Mouse (Mus musculus) liver, embryonic 16.5 days (tissue): ENCODE data around the gene Tgfbr3. TPM values are rescaled to one million over a fixed set of nuclear protein-coding genes. Genes with fewer than 3 reads are reported as not detected.

ENCODE experiments used
- ATAC-seq: fragments of 200-750 bp; cut with Nextera tagmentation; 2 replicates; pipeline ENCODE4 v1.8.0; 2017; ENCODE audit warnings: low read depth, mild to moderate bottlenecking, moderate number of reproducible peaks, moderate library complexity
- H3K27ac ChIP-seq: fragments of 300-500 bp; sonication (generic); 2 replicates; pipeline ENCODE4 v1.5.1; 2014; ENCODE audit warnings: mild to moderate bottlenecking, low read length
- H3K27me3 ChIP-seq: fragments of 300-500 bp; sonication (generic); 2 replicates; pipeline ENCODE4 v1.6.1; 2014; ENCODE audit warnings: low read depth, low read length, mixed read lengths; ENCODE audit not compliant: control insufficient read depth, insufficient read depth
- H3K36me3 ChIP-seq: fragments of 300-500 bp; sonication (generic); 2 replicates; pipeline ENCODE4 v1.6.1; 2014; ENCODE audit warnings: mild to moderate bottlenecking; ENCODE audit not compliant: control insufficient read depth, insufficient read depth
- H3K4me1 ChIP-seq: fragments of 300-500 bp; sonication (generic); 2 replicates; pipeline ENCODE4 v1.6.1; 2014; ENCODE audit warnings: low read depth, low read length, mixed read lengths; ENCODE audit not compliant: control insufficient read depth
- H3K4me2 ChIP-seq: fragments of 300-500 bp; sonication (generic); 2 replicates; pipeline ENCODE4 v1.6.1; 2014; ENCODE audit warnings: low read depth, low read length, mixed read lengths
- H3K4me3 ChIP-seq: fragments of 300-500 bp; sonication (generic); 2 replicates; pipeline ENCODE4 v1.5.1; 2014; ENCODE audit warnings: low read depth, mild to moderate bottlenecking, low read length
- H3K9ac ChIP-seq: fragments of 300-500 bp; sonication (generic); 2 replicates; pipeline ENCODE4 v1.6.1; 2014; ENCODE audit warnings: low read depth, low read length
- H3K9me3 ChIP-seq: fragments of 300-500 bp; sonication (generic); replicated peaks from 2 replicates; pipeline ENCODE4 v1.6.1; 2016; ENCODE audit warnings: low read length; ENCODE audit not compliant: control insufficient read depth
- WGBS: fragments of 180-500 bp; shearing (Covaris S2); extraction: QIAGEN DNeasy Blood & Tissue Kit; methylation state at CpG from one replicate; pipeline ENCODE4 v1.1.7; 2014; ENCODE audit not compliant: insufficient replicate concordance; 5-methylcytosine and 5-hydroxymethylcytosine counted together
- polyA plus RNA-seq: library from polyadenylated mRNA; unstranded; fragments of >200 nt; fragmentation: Nextera tagmentation; extraction: Ambion mirVana; gene quantifications from 2 replicates; pipeline ENCODE4 v1.2.1, GENCODE M21; 2015

Gene Tgfbr3
- polyA plus RNA-seq, 1 experiment from 2014 or later, result 6.8 TPM

DNA sequence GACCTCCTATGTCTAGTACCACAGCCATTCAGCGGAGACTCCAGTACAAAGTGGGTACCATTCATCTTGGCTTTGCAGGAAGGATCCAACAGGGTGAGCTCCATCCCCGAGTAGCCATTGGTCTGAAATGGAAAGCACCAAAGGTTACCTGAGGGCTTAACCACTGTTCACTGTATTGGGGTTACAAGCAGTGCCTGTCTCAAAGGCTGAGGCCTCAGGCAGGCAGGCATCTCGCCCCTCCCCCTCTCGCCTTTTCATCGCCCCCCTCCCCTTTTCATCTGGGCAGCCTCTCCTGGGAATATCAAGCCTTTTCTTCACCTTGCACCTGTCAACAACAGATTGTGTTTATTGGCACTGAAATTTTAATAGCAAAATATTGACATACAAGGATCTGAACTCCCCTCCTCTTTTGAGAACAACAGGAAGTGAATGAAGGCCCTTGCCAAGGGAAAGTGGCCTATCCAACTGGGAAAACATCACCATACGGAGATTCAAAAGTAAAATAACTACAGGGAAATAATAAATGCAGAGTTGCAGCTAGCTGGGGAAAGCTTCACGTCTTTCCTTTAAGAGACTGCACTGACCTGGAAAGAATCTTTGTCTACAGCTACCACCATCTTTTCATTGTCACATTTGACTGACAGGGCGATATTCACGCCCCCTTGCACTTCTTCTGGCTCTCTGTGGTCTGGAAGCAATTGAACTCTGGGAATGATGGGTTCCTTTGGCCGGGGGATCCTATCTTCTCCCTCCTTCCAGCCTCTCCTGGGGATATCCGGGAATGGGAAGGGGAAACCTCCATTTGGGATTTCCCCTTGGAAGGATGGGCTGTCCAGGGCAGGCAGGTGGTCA lies 149.4 kb downstream of the Tgfbr3 start:
- H3K9ac ChIP-seq, result no peak overlapping the region
- no peak overlapping the region for H3K27ac ChIP-seq
- H3K4me1 ChIP-seq, result peaks cover 28% of the 10 kb centered on the region
- H3K27me3 ChIP-seq, result no peaks in the 10 kb centered on the region
- H3K9me3 ChIP-seq, result no peaks in the 10 kb centered on the region
- ATAC-seq, result no peak
- H3K4me2 ChIP-seq, result no peak overlapping the region
- peaks cover 5% of the 10 kb centered on the region; the same call in 1 of the 2 replicates for H3K36me3 ChIP-seq
- 83% methylated on average over 11 of the region's 11 CpGs for WGBS
- H3K4me3 ChIP-seq, result no peak overlapping the region

DNA sequence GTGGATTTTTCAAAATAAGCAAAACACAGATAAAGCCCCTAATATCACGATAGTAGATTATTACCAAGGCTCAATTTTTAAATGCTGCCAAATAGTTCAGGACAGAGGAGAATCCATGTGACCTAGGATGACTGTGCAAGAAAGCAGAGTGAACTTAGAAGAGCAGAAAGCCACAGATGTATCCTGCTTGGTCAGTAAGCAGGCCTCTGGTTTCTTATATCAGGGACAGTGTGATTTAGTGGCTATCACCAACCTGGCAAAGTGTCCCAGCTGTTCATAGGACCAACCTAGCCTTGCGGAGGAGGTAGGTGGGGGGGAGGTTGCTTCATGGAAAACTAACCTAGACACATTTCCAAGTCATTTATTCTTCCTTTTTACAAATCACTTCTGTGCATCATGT lies 156.1 kb downstream of the Tgfbr3 start:
- Histone ChIP-seq H3K4me2 (no peak overlapping the region), H3K27me3 (no peaks in the 10 kb centered on the region), H3K36me3 (peaks cover 5% of the 10 kb centered on the region), H3K9me3 (no peaks in the 10 kb centered on the region), H3K4me1 (no peaks in the 10 kb centered on the region), H3K4me3 (no peak overlapping the region), H3K9ac (no peak overlapping the region), H3K27ac (no peak overlapping the region)
- ATAC-seq, result no peak
- 84% methylated on average over 2 of the region's 2 CpGs for WGBS

DNA sequence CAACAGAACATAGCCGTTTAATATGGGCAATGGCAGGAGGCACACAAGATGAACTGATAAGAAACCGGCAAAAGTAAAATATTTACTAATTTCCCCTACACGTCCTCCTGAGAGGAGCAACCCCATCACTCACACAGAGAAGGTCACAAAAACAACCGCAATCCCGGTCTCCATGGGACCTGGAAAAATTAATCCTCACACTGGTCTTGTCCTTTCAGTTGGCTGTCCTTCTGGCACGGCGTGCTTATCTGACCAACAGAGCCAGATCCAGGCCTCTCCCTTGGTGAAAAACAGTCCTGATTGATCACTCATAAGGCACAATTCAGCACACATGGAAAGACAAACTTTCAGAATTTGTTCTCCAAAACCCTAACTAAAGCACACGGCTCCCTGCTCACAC lies 157.2 kb downstream of the Tgfbr3 start:
- H3K27me3 ChIP-seq, result no peaks in the 10 kb centered on the region
- H3K27ac ChIP-seq, result no peak overlapping the region
- ATAC-seq, result no peak
- no peak overlapping the region for H3K4me3 ChIP-seq
- peaks cover 5% of the 10 kb centered on the region for H3K36me3 ChIP-seq
- no peaks in the 10 kb centered on the region for H3K9me3 ChIP-seq
- no peak overlapping the region for H3K9ac ChIP-seq
- no peaks in the 10 kb centered on the region for H3K4me1 ChIP-seq
- H3K4me2 ChIP-seq, result no peak overlapping the region
- 68% methylated on average over 8 of the region's 8 CpGs for WGBS

DNA sequence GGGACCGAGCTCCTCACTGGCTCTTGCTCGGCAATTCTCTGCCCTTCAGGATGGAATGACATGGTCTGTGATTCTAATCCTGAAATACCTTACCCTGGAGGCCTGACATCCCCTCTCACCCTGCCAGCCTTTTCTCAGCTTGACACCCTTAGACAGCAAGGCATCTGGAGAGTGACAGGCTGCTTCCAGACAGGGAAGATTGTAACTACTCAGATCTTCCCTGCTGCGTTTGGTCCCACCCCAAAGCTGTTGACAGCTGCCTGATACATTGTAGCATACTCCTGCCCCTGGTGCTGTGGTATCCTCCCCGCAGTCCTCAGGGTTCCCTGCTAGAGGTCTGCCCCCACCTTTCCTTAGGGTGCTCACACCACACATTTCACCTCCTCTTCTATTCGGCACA lies 160.1 kb downstream of the Tgfbr3 start:
- no peak overlapping the region for H3K4me2 ChIP-seq
- no peak for ATAC-seq
- WGBS, result 73% methylated on average over 5 of the region's 5 CpGs
- H3K4me3 ChIP-seq, result no peak overlapping the region
- no peaks in the 10 kb centered on the region for H3K27me3 ChIP-seq
- no peak overlapping the region for H3K9ac ChIP-seq
- no peak overlapping the region for H3K27ac ChIP-seq
- H3K9me3 ChIP-seq, result no peaks in the 10 kb centered on the region
- H3K36me3 ChIP-seq, result no peaks in the 10 kb centered on the region; the same call in 1 of the 2 replicates
- no peaks in the 10 kb centered on the region for H3K4me1 ChIP-seq

DNA sequence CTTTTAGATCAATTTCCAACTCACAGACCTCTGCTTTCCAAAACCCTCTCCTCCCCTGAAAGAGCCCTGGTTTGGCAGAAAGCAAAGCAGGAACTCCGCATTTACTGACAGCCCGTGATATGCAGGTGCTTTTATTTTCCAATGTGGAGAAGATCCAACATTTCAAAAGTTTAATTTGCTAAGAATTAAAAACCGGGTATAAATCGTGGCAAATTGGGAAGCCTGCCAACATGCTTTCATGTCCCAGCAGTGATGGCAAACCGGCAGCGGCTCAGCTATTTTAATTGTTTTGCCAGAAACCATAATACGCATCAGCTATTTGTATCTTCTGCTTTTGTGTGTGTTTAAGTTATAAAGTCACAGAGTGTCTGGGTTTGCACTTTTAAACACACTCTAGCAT lies 162.9 kb downstream of the Tgfbr3 start:
- no peaks in the 10 kb centered on the region for H3K4me1 ChIP-seq
- 75% methylated on average over 7 of the region's 7 CpGs for WGBS
- H3K4me3 ChIP-seq, result no peak overlapping the region
- no peaks in the 10 kb centered on the region for H3K27me3 ChIP-seq
- no peaks in the 10 kb centered on the region for H3K9me3 ChIP-seq
- H3K9ac ChIP-seq, result no peak overlapping the region
- no peaks in the 10 kb centered on the region; the same call in 1 of the 2 replicates for H3K36me3 ChIP-seq
- no peak overlapping the region for H3K4me2 ChIP-seq
- ATAC-seq, result no peak
- H3K27ac ChIP-seq, result no peak overlapping the region

DNA sequence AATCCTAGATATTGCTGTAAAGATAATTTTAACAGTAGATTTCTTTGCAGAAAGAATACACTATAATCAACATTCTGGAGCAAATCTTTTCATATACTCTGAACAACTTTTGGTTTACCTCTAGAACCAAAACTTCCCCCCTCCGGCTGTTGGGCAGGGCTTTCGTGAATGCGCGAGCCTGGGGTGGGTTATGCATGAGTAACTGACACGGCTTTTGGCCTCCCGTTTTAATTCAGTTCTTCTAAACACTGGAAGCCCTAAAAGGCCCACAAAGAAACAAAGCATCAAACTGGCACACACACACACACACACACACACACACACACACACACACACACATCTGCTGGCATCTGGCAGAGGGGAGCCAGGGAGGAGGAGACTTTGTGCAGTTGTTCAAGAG lies 164.3 kb downstream of the Tgfbr3 start:
- no peak for ATAC-seq
- H3K36me3 ChIP-seq, result no peaks in the 10 kb centered on the region; the same call in 1 of the 2 replicates
- WGBS, result 73% methylated on average over 6 of the region's 6 CpGs
- H3K4me2 ChIP-seq, result no peak overlapping the region
- no peaks in the 10 kb centered on the region for H3K9me3 ChIP-seq
- H3K4me3 ChIP-seq, result no peak overlapping the region
- no peaks in the 10 kb centered on the region for H3K27me3 ChIP-seq
- H3K9ac ChIP-seq, result no peak overlapping the region
- H3K4me1 ChIP-seq, result peaks cover 6% of the 10 kb centered on the region; the same call in 1 of the 2 replicates
- no peak overlapping the region for H3K27ac ChIP-seq

DNA sequence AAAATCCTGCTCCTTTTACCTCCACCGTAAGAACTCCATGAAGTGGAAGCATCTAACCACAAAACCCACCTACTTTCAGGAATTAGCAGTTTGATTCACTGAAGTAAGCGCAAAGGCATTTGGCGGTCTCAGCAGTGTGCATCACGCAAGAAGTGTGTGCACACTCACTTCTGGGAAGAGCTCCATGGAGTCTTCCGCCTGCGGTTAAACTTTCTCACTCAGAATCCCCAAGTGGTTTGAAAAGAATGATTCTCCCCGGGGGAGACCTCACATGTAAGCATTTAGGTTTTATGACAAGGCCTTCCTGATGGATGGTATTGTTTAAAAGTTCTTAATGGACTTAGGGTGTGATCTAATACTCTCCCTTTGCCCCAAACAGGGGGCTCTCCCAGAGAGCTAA lies 164.9 kb downstream of the Tgfbr3 start:
- Histone ChIP-seq H3K27ac (no peak overlapping the region), H3K36me3 (no peaks in the 10 kb centered on the region), H3K4me2 (no peak overlapping the region), H3K9ac (no peak overlapping the region), H3K4me1 (peaks cover 6% of the 10 kb centered on the region; the same call in 1 of the 2 replicates), H3K9me3 (no peaks in the 10 kb centered on the region), H3K27me3 (no peaks in the 10 kb centered on the region), H3K4me3 (no peak overlapping the region)
- 75% methylated on average over 7 of the region's 7 CpGs for whole genome bisulfite sequencing
- no peak for ATAC-seq

DNA sequence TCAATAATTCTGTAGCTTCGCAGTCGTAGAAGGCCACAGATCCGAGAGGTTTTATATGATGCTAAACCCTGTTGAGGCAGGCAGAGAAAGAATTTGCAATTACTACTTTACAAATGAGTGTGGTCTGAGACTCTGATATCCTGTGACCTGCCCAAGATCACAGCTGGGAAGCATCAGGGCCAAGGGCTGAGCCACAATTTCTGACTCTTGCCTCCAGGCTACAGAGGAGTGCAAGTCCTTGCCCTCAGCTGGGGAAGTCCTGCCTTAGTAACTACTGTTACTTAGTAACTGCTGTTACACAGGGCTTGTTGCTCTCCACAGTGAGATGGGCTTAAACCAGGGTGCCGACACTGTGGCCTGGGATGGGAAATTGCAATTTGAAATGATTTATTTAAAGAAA lies 166.8 kb downstream of the Tgfbr3 start:
- peaks cover 6% of the 10 kb centered on the region; the same call in 1 of the 2 replicates for H3K4me1 ChIP-seq
- no peak overlapping the region for H3K9ac ChIP-seq
- ATAC-seq, result no peak
- no peak overlapping the region for H3K27ac ChIP-seq
- no peak overlapping the region for H3K4me3 ChIP-seq
- 79% methylated on average over 4 of the region's 4 CpGs for WGBS
- H3K4me2 ChIP-seq, result no peak overlapping the region
- H3K36me3 ChIP-seq, result no peaks in the 10 kb centered on the region
- no peaks in the 10 kb centered on the region for H3K9me3 ChIP-seq
- H3K27me3 ChIP-seq, result no peaks in the 10 kb centered on the region

DNA sequence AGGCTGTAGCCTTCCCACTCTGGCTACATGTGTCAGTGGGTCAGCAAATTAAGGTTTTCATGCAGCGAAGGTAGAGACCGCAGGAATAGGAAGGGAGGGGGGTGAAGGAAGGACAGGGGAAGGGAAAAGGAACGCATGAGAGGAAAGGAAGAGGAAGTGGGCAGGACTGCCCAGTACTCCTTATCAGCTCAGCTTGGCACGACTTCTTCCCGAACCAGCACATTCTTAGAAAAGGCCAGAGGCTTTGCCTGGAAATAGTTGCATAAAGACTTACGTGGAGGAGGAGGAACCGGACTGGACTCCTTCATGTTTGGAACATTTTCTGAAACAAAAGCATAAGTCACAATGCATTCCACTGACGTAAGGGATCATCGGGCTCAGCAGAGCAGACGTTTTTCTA lies 168.3 kb downstream of the Tgfbr3 start:
- no peaks in the 10 kb centered on the region for H3K9me3 ChIP-seq
- H3K27me3 ChIP-seq, result no peaks in the 10 kb centered on the region
- ATAC-seq, result no peak
- H3K4me3 ChIP-seq, result no peak overlapping the region
- H3K27ac ChIP-seq, result no peak overlapping the region
- no peak overlapping the region for H3K4me2 ChIP-seq
- H3K36me3 ChIP-seq, result no peaks in the 10 kb centered on the region
- WGBS, result 40% methylated on average over 10 of the region's 10 CpGs
- no peak overlapping the region for H3K9ac ChIP-seq
- peaks cover 6% of the 10 kb centered on the region; the same call in 1 of the 2 replicates for H3K4me1 ChIP-seq
